Mouse (Mus musculus) layer of hippocampus, adult 11-12 months (tissue): ENCODE results near the gene Cabp2.
"Not testable (repeated sequence)": the region's sequence is repeated elsewhere in the genome, so short reads cannot be mapped to it uniquely, and the experiment has no call there.

Experiments used
- DNase-seq: peaks from one replicate; pipeline ENCODE4 v3.0.0; 2022; ENCODE audit warnings: low spot score

Gene Cabp2

DNA sequence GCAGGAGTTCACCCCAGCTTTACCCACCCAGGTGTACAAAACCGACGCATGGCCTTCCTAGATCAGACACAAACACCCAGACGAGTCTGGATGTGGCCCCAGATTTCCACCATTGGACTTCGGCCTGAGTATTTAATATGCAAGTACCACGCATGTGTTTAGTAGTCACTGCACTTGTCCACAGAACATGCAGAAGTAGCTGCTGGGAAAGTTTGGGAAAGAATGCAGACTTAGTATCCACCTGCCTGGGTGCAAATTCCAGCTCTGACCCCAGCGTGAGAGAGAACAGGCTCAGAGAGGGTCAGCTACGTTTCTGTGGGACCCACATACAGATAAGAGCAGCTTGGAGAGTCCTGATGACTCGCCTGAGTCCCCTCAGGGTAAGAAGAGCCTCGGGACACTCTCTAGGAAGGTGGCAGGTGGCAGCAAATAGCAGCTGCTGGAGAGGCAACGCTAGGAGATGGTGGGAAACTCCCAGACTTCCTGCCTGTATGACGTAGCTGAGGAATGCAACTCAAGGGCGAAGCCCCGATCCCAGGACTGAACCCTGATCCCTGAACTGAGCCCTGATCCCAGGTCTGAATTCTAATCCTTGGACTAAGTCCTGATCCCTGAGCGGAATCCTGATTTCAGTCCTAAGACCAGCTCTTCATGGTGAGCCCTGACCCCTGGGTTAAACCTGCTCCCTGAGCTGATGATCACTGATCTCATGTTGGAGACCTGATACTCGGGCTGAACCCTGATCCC is 25.3 kb upstream of the Cabp2 start:
- no peak for DNase-seq

DNA sequence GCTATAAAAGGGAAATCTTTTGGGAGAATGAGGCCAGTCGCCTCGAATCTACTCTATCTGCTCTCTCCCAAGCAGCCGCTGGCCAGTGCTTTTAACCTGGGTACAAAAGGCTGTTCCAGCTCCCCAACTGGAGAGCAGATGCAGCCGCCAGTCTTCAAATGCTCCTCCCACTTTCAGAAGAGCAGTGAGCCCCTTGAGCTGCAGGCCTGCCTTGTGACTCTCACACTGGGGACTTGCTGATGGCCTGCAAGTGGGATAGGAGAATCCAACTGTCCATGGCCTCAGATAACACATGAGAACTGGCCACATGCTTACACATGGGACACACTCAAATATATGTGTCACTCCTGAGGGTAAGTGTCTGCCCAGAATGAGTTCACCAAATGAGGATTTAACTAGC is 24.7 kb upstream of the Cabp2 start:
- no peak for DNase-seq

DNA sequence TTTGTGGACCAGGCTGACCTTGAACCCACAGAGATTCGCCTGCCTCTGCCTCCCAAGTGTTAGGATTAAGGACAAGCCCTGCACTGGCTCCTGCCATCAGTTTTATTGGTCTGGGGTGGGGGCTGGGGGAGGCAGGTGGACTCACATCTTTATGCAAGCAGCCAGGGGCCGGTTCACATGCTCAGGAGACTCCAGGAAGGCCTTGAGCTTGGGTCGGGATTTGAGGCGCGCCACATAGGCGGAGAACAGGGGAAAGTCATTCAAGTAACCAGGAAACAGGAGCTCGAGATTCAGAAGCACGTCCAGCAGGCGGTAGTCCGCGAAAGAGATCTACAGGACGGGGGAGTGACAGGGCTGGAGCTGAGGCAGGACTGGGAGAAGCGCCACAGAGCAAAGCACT is 24.0 kb upstream of the Cabp2 start:
- no peak for DNase-seq

DNA sequence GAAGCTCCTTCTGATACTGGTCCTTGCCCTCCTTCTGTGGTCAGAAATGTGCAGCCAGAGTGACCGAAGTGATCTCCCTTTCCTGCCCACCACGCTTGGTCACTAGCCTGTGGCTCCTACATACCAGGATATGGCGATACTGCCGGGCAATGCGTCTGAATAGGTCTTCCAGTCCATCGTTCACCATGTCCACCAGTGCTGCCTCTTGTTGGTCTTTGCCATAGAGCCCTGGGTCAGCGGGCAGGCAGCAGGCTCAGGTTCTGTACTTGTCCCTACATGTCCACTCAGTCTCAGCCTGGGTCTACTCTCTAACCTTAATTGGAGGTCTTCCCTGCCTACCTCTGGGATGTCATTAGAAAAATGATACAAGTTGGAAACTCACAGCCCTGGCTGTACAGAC is 23.4 kb upstream of the Cabp2 start:
- no peak for DNase-seq

DNA sequence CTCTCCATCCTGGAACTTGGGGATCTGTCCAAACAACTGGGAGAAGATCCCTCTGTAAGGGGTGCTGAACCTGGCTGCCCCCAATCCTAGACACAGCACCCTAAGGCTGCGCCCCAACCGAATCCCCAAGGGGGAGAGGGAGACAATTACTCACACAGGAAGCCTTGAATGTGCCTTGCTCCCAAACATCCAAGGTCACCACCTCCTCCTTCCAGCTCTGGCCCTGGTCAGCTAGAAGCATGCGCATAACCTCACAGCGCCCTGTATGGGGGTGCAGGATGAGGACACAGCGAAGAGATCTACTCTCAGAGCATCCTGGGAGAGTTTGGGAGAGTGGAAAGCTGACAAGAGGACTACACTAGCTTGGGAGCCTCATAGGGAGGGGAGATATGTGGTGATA is 22.8 kb upstream of the Cabp2 start:
- no peak for DNase-seq

DNA sequence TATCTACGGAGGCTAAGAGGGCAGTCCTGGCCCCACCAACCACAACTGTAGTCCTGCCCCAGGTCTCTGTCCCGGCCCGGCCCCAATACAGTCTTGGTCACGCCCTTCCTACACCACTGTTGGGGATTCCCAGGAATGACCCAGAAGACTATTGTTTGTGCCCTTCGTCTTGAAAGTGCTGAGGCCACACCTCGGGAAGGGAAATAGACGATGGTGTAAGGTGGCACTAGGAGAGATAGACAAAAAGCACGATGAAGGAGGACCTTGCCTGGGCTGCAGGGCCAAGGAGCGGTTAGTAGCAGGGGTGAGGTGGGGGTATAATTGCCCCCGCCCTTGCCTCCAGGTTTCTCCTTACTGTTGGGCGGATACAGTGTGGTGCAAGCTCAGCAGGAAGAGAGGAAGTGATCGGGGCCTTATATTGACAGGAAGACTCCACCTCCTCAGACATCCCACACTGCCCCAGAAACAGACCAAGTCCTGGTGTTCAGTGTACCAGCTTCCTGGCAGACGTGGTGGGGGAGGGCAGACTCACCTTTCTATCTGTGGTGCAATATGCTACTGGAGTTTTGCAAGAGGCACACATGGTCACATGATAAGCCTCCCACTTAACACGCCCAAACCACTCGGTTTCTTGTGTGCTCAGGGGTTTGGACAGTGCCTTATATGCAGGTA is 22.2 kb upstream of the Cabp2 start, which contains the start of gene Gstp3:
TSS of gene Gstp3 (minus strand) at position 501 of the 672 bp plus-strand sequence.
- no peak for DNase-seq

DNA sequence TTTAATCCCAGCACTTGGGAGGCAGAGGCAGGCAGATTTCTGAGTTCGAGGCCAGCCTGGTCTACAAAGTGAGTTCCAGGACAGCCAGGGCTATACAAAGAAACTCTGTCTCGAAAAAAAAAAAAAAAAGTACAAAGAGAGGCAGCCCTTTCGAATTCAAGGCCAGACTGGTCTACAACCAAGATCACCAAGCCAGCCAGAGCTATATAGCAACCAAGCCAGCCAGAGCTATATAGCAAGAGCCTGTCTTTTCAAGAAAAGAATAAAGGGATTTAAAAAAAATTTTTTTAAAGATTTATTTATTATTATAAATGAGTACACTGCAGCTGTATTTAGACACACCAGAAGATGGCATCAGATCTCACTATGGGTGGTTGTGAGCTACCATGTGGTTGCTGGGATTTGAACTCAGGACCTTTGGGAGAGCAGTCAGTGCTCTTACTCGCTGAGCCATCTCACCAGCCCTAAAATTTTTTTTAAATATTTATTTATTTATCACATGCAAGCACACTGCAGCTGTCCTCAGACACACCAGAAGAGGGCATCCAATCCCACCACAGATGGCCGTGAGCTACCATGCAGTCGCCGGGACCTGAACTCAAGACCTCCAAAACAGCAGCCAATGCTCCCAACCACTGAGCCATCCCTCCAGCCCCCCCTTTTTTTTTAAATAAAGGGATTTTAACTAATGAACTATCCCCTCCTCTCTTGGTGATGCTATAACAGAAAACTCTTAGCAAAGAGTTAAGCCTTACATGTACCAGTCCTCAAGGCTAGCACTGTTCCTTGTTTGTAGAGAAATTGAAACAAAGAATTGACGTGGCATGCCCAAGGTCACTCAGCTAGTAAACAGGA is 21.1 kb upstream of the Cabp2 start:
- not testable (repeated sequence) for DNase-seq

DNA sequence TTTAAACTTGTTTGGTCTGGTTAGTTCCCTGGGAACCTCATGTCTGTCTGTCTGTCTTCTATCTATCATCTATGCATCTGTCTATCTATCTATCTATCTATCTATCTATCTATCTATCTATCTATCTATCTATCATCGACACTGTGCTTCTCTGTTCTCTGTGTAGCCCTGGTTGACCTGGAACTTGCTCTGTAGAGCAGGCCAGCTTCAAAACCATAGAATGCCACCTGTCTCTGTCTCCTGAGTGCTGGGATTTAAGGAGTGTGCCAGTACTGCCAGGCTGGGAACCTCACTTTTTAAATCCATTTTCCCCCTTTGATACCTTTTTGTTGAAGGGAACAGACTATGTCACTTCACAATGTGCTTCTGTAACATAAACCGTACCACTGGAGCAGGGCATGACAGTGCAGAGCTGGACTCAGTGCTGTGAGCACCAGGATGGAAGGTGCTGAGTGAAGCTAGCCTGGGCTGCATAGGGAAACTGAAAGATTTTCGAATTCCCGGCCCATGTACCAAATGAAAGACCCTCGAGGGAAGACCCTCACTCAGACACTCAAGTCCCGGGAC is 20.4 kb upstream of the Cabp2 start:
- DNase-seq = no peak

DNA sequence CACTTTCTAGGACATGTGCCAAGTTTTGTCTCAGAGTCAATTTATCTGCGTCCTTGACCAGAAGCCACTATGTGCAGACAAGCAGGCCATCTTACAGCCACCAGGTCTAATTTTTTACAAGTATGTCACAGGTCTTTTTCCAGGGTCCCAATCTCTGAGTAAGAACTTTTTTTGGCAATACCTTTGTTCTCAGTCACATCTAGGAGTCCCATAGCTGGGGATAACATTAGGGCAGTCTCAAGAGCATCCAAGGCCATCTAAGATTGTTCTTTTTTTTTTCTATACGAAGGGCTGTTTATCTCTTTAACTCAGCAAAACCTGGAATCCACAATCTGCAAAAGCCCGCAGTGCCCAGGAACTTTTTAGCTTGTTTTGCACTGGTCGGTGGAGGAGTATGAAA is 18.0 kb upstream of the Cabp2 start:
- DNase-seq = not testable (repeated sequence)

DNA sequence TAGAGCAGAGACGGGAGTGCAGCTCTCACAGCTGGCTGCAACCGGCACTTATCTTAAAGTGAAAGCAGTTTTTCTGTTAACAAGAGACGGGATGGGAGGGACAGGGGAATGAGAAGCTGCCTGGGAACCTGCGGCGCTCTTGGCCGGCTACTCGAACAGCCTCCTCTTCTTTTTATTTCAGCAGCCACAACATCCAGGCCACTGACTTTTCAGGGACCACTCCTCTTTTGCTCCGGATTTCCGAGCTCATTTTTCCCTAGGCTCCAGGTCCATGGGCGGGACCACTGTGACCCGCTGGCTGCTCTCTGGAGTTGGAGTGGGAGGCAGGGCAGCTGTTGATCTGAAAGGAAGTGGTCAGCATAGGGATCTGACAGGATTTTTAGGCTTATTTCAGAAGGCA is 16.9 kb upstream of the Cabp2 start:
- not testable (repeated sequence) for DNase-seq

DNA sequence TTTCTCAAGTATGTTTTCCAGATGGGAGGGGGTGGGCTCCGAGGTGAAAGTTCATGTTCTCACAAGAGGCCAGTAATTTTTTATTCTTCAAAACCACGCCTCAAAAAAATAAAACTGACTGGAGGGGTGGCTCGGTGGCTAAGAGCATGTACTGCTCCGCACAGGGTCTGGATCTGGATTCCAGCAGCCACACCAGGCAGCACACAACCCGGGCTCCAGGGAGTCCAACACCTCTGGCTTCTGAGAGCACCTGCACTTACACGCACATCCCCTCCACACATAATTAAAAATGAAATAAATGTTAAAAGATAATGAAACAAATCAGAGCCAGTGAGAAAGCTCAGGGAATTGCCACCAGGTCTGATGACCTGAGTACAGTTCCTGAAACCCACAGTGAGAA is 15.1 kb upstream of the Cabp2 start:
- DNase-seq = no peak

DNA sequence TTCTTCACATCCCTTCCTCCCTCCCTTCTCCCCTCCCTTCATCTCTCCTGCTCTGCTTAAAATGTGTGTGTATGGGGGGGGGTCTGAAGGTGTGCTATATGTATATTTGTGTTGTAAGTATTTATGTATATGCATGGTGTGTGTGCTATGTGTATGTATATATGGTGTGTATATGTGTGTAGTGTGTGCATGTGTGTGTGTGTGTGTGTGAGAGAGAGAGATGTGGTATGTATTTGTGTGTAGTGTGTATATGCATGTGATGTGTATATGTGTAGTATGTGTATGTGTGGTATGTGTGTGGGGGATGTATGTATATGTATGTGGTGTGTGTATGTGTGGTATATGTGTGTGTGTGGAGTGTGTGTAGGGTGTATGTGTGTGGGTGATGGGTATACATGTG is 14.5 kb upstream of the Cabp2 start:
- no peak for DNase-seq

DNA sequence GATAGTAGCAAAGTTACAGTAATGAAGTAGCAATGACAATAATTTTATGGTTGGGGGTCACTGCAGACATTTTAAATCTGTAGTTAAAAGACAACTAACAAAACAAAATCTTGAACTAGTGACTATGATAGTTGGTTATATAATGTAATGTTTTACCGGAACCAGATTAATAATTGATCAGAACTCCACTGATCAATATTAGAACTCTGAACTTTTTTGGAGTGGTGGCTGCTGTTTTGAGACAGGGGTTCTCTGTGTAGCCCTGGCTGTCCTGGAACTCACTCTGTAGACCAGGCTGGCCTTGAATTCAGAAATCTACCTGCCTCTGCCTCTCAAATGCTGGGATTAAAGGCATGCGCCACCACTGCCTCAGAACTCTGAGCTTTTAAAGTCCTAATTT is 13.1 kb upstream of the Cabp2 start:
- DNase-seq = not testable (repeated sequence)

DNA sequence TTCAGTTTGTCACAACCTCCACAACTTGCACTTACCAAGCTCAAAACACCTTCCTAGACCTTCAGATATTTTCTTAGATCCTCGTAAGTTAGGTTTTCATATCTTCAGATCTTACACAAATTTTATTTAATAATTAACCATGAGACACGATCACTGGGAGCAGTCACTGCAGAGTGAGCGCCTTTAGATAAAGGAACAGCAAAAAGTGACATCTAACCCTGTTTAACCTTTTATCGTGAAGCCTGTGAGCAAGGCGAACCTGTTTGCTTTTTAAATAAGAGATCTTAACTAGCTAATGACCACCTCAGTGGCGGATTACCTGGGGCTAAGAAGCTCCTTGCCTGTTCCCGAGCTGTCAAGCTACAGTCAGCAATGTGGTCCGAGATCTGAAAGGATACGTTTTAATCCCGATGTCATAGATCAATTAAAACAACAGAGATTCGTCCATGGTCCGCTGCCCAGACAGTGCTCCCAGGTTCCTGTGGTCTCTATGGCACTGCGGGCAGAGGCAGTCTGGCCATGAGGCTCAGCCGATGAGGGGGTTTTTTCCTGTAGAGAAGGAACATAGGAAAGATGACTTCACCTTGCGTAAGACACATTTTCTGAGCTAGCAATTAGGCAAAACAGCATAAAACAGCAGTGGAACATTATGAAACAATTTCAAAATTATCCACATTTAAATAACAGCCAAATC is 12.5 kb upstream of the Cabp2 start:
- DNase-seq = no peak

DNA sequence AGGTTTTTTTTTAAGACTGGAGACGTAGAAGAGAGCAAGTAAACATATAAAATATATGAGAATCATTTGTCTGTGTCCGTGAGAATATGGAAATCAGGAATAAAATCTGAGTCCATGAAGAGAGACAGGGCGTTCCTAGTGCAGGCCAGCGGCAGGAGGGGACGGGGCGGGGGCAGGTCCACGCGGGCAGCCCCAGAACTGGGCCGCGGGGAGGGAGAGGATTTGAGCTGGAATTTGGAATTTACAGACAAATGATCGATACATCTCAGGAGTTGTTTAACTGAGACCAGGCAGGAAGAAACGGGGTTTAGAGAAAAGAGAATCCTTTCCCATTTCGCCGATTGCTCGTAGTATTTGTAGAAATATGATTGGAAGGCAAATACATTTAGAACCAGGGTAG is 11.1 kb upstream of the Cabp2 start:
- no peak for DNase-seq

DNA sequence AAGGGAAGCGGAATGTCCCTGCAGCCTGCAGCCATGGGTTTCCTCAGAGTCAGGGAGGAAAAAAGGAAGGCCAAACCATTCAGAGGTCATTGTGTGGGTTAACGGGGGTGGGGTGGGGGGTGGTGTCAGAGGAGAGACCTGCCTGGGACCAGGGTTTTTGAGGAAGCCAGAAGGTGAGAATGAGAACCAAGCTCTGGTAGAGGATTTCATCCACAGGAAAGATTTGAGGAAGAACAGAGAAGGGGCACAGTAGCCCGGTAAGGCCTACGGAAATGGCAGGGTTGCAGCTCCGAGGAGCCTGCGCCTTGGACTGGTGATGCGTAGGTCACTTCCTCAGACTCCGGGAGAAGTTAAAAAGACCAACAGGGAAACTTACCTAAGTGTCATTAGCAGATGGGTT is 10.6 kb upstream of the Cabp2 start:
- DNase-seq = no peak

DNA sequence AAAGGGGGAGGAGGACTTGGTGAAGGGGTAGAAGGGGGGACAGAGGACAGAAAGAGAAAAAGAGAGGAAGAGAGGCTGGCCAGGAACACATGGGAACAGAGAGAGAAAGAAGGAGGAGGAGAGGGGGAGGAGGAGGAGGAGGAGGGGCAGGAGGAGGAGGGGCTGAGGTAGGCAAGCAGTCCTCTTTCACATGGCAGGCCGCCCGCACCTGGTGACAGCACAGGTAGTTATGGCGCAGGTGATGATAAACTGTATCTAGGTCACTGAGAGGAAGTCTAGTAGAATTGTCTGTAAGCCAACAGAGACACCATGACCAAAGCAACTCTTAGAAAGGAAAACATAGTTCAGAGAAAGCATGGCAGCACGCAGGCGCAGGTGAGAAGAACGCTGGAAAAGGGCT is 10.0 kb upstream of the Cabp2 start:
- DNase-seq = no peak

DNA sequence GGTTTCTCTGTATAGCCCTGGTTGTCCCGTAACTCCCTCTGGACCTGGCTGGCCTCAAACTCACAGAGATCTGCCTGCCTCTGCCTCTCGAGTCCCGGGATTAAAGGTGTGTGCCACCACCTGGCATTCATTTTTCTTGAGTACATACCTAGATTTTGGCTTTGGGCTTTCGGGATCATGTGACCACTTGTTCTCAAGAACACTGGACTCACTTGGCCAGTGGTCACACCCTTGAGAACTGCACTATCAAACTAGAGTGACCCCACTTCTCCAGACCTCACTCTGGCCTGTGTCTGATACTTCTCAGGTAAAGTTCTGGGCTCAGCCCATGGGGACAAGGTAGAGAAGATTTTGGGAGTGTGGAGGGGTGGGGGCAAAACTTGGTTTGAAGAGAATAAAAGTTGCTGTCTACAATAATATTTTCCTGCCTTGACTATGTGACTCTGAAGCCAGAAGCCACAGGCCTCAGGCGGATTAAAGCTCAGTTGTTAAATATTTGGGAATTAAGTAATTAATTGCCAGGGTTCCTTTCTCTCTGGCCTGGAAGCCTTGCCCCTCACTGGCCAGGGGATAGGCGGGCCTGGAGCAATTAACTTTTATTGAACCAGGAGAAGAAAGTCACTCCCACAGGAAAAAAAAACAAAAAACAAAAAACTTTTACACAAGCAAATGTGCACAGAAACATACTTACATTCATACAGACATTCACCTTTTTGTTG is 8.5 kb upstream of the Cabp2 start:
- DNase-seq = no peak

DNA sequence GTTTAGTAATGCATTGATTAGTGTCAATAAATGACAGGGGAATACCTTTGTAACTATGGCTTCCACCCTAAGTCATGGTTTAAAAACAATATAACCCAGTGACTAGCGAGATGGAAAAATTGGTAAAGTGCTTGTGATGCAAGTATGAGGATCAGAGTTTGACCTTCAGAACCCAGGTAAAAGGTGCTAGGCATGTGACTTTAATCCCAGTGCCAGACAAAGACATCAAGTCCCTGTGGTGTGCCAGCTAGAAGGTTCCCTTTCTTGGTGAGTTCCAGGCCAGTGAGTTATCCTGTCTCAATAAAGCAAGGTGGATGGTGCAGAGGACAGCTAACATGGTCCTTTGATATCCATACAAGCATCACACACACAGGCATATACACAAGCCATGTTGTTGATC is 5.8 kb upstream of the Cabp2 start:
- no peak for DNase-seq

DNA sequence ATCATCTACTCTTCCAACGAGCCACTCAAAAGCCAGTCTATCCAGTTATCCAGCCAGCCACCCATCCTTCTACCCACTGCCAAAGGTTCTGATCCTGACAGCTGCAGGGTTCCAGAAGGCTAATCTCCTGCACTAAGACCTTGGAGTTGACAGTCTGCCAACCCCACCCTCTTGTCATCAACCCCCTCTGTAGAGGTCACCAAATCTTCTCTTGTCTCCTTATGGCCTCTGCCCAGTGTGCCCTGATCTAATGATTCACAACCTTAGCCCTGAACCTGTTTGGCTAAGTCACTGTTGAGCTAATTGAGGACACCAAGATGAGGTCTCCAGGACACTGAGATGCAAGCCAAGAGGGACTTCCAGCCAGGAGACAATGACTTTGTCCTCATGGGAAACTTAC is 1.8 kb upstream of the Cabp2 start:
- no peak for DNase-seq

DNA sequence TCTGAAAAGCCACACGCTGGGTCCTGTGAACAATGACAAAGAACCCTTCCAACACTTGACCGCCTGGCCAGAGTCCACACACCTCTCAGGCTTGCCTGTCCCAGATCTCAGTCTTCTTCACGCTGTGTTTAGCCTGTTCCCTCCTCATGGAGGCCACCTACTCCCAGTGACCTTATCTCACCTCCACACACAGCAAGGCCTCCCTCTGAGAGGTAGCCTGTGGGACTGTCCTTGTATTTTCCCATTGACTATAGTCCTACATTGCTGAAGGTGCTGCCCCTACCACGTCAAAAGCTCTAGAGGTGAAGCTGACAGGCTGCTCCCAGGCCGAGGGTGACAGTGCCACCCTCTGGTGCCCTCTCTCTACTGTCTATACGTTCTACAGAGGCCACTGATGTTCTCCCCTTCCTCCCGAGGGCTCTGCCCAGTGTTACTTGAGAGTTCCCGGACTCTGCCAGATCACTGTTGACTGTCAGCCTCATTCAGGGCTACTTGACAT is 818 bp upstream of the Cabp2 start:
- DNase-seq = no peak
